16 mouse cellular contexts compared by ENCODE assay signal in the genomic region with DNA sequence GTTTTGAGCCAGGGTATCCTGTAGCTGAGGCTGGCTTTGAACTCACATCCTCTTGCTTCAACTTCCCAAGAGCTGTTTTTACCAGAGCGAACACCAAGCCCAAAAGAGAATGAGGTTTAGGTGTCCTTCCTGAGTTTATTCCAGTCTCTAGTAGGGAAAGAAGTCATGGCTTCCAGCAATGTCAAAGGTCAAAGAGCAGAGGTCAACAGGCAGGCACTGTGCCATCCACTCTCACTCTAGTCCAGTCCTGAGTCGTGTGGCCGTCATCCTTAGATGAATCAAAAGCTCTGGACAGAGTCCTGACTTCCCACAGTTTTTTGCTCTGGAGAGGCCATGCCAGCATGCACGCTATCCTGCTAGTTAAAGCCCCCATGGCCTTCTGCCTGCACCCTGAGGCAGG.
"Had no signal": no experiment of that assay in that cellular context is flagged by ENCODE, and none has a peak within 500 bp of the region (broad histone marks: within the 10 kb centered on the region; RNA-seq: fewer than 3 reads in every experiment).

No protein-coding gene starts in this region.

- DNase-seq: kidney, postnatal 4 days; liver; lung, adult 2 months; right cerebral cortex, postnatal 14 days; thymus, postnatal 4 days had no signal

- H3K9me3 ChIP-seq: kidney, embryonic 15.5 days; limb, embryonic 12.5 days; liver, embryonic 15.5 days; megakaryocyte, embryonic 14.5 days; neural tube, embryonic 13.5 days; stomach, embryonic 15.5 days had no signal

- H3K4me2 ChIP-seq: kidney, embryonic 15.5 days; limb, embryonic 12.5 days; liver, embryonic 15.5 days; midbrain, embryonic 11.5 days; neural tube, embryonic 13.5 days; stomach, embryonic 15.5 days had no signal

- H3K36me3 ChIP-seq: liver, embryonic 15.5 days; neural tube, embryonic 13.5 days; stomach, embryonic 15.5 days had no signal

- ATAC-seq: lung, postnatal 0 days; midbrain, embryonic 16.5 days had no signal

- H3K27ac ChIP-seq: kidney, embryonic 15.5 days; layer of hippocampus, adult 2 months; limb, embryonic 12.5 days; liver, embryonic 15.5 days; macrophage; neural tube, embryonic 13.5 days had no signal

- H3K27me3 ChIP-seq: kidney, embryonic 15.5 days; limb, embryonic 12.5 days; liver, embryonic 15.5 days; neural tube, embryonic 13.5 days; stomach, embryonic 15.5 days had no signal

- H3K4me3 ChIP-seq: kidney, embryonic 15.5 days; layer of hippocampus, adult 2 months; limb, embryonic 12.5 days; liver, embryonic 15.5 days; megakaryocyte, embryonic 14.5 days; neural tube, embryonic 13.5 days; stomach, embryonic 15.5 days had no signal

- H3K9ac ChIP-seq: kidney, embryonic 15.5 days; limb, embryonic 12.5 days; liver, embryonic 15.5 days; neural tube, embryonic 13.5 days; stomach, embryonic 15.5 days had no signal
